Mouse (Mus musculus): ENCODE data around the gene Uprt.

The Uprt gene

DNA sequence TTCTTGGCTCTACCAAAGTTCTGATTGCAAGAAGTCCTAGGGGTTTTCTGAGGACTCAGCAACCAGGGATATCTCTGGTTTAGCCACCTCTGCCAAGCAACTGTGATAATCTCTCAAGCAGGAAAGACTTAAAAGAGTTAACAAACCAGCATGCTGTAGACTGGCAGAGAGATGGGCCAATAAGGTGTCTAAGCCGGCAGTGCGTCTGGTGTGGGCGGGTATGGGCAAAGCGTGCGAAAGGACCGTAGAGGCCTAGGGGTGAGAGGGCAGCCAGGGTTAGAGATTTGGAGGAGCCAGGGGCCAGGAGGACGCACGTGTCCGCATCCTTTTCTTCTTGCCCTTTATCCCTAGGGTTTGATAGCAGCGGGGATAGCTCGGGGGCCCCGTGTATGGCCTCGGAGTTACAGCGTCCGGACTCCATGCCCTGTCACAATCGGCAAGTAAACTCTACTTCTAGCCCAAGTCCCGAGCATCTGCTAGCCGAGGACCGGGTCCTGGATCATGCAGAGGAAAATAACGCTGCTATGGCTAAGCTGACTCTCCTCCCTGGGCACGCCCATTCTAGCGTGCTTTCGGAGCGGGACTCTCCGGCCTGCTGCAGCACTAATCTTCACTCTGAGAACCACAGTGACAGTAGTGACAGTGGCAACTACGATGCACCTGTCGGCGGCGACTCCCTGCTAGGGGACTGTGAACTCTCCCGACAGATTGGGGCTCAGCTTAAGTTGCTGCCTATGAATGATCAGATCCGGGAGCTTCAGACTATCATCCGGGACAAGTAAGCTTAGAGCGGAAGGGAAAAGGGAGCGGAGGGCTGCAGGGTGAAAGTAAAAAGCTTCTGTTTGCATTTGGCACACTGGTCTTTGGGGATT, at the start of gene Uprt:
Gene Uprt, plus strand, starts transcription at position 247 of the 872 bp plus-strand sequence.
- DNase-seq (ENCODE audit: low read depth, low spot score), result peak; percentile 88

DNA sequence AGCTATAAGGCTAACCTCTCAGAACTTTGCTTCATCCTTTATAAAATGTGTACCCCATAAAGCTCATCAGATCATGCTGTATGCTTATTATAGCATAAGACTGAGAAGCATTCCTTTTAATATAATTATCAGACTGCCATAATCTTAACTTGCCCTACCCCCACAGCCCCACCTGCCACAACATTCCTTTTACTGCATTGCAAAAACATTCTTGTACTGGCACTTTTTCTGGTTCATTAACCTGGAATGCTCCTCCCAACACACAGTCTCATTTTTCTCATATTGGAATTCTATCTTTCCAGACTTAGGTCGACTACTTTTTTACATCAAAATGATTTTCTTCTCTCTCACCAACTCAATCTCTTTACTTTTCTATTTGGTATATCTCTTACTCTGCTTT, 49.2 kb upstream of the Uprt start:
- no peak for DNase-seq (ENCODE audit: low read depth, low spot score)

DNA sequence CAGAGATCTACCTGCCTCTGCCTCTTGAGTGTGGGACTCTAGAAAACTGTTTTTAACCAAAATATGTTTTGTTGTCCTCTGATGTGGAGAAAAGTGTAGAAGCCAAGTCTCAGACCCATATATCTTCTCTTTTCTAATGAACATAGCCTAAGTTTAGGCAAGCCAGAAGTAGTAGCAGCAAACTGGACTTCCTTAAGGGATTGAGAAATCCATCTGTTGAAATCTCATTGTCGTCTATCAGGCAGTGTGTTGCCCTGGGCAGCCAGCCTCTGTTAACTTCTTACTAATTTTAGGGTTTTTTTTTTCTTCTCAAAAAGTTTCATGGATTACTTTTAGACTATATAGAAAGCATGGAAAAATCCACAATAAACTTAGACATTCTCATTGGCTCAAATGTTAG, 30.2 kb upstream of the Uprt start:
- DNase-seq (ENCODE audit: low read depth, low spot score), result no peak

DNA sequence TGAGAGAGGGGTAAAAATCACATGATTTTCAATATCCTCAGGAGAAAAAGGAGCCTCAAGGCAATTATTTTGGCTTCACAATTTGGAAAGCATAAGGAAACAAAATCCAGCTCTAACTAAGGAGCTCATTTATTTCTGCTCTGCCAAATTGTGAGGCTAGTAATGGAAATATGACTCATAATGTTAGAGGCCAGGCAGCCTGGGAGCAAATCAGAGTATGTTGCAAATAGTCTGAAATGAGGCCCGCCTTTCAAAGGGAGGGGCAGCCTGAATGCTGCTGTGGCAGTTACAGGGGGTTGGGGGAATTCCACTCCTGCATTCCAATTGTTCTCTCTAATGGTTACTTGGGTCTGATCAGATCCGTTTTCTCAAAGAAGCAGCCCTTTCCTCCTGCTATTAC, 20.9 kb upstream of the Uprt start:
- DNase-seq (ENCODE audit: low read depth, low spot score), result no peak

DNA sequence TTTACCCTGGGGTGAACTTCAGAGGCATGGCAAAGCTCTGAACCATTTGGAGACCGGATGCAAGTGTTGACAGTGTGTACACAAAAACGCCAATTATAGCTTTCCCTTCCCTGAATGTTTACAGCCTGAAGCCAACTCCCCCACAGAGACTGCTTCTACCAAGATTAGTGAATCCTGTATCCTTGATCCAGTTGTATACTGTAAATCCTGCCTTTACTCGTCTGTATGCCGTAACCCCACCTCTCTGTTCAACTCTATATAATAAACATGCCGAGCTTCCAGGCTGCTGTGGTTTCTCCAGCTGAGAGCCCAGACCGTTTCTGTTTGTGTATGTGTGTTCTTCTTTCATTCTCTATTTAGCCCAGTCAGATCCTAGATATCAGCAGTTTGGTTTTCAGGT, 18.2 kb upstream of the Uprt start:
- no peak for DNase-seq (ENCODE audit: low read depth, low spot score)

DNA sequence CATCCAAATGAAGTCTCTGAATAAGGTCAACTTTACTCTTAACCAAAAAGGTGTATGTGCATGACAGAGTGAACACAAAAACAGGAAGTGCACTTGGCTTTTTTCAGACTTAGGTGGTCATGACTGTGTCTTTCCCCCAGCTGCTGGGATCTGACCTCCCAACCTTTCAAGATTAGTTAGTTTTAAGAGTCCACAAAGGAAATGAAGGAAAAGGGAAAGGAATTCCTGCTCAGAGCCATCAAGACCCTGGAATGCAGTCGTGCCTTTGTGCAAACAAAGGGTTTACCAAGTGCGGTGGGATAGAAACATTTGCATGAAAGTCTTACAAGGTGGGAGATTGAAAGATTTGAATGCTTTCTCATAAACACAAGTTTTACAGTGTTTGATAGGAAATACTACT, 4.6 kb upstream of the Uprt start:
- DNase-seq (ENCODE audit: low read depth, low spot score), result no peak

DNA sequence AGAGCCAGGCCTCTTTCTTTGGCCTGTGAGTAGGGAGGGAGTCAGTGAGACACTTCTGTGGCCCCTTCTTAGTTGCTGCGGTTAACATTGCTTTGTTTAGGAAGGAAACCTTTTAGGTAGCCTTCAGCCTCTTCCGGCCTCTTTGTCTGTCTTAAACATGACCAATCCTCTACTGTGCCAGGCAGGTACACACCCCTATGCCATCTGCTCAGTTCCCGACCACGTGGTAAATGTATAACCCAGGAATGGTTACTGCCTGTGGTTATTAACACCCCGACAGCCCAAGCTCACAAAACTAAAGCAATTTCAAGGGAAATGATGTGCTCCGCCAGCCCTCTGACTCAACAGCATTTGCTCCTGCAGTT, 808 bp downstream of the Uprt start:
- DNase-seq (ENCODE audit: low read depth, low spot score), result peak; percentile 24

DNA sequence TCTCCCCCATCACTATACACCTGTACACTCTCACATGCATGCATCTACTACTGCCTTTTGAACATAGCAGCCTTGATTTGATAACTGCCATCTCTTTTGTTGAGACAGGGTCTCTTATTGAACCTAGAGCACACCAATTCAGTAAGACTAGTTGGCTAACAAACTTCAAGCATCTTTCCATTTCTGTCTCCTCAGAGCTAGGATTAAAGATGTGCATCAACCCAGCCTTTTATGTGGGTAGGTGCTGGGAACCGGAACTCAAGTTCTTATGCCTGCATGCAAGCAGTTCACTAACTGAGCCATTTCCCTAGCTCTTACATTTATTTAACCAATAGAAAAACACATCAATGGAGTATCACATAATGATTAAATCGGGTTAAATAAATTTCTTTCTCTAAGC, 3.0 kb downstream of the Uprt start:
- peak; percentile 34 for DNase-seq (ENCODE audit: low read depth, low spot score)

DNA sequence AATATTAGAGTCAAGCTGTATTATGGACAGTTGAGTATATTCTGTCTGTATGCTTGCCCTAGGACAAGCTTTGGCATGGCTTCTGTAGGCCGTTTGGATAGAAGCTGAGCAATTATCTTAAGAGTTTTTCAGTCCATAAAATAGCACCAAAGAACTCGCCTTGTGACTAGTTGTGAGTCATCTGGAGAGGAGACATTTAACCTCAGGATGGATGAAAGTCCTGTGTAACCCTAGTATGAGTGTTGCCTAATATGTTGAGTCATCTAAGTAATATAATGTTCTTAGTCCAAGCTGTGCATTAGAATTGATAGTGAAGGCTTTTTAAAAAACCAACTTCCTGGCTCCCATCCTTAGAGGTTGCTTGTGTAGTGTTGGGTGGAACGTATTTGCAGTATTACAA, 5.4 kb downstream of the Uprt start:
- DNase-seq (ENCODE audit: low read depth, low spot score), result peak; percentile 3

DNA sequence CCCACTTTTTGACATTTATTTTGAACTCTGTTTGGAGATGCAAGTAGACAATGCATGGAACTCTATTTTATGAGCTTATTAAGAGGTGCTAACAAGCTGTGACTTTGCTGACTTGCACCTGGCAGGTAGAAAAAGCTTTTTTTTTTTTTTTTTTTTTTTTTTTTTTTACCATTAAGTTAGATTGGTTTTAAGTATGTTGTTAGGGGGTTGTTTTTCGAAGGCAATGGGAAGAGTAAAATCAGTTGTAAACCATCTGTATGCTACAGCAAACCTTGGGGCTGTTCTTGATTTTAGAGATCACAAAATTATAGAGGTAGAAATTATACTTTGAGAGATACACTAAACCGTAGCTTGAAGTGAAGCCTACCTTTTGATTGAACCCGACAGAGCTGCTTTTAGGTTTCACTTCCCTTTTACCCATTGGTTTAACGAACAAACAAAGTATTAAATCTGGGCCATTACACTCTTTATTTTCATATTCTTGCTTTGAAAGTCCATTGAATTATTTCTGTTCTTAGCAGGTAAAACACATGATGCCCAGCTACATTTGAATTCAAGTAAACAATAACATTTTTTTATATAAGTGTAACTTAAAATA, 6.4 kb downstream of the Uprt start:
- DNase-seq (ENCODE audit: low read depth, low spot score), result no peak

DNA sequence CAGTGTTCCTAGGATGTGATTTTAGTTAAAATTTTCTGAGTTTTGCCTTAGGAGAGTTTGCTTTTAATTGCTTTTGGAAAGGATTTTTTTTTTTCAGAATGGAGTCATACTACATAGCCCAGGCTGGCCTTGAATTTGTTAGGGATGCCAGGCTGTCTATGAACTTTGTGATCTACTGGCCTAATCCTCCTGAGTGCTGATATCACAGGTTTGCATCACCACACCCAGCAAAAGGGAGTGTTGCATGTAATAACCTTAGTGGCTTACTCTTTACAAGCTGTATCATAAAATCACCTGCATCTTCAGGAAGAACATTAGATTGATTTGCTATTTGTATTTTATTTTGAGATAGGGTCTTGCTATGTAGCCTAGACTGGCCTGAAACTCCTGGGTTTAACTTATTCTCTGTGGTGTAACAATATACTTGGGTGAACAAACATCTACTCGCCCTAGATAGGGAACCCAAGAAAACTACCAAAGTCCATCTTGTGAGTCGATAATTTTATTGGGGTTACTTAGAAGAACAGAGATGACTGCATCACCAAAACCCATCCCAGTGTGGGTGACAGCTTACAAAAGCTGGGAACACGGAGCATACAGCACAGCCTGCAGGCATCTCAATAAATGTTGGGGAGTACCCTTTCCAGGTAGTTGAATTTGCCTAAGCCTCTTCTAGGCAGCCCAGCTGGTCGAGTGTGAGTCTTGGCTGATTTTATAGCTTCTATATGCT, 7.2 kb downstream of the Uprt start:
- no peak for DNase-seq (ENCODE audit: low read depth, low spot score)

DNA sequence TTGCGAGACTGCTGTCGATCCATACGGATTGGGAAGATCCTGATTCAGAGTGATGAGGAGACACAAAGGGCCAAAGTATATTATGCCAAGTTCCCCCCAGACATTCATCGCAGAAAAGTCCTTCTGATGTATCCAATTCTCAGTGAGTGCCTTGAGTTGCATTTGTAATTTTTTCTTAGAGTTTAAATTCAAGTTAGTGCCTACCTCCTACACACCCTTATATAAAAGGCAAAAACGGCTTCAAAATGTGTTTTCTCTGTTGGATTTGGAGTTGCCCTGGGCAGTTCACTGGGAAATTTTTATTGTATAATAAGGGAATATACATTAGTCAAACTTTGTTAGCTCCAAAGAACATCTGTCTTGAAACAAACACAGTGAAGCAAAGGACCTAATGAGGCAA, 19.1 kb downstream of the Uprt start:
- no peak for DNase-seq (ENCODE audit: low read depth, low spot score)

DNA sequence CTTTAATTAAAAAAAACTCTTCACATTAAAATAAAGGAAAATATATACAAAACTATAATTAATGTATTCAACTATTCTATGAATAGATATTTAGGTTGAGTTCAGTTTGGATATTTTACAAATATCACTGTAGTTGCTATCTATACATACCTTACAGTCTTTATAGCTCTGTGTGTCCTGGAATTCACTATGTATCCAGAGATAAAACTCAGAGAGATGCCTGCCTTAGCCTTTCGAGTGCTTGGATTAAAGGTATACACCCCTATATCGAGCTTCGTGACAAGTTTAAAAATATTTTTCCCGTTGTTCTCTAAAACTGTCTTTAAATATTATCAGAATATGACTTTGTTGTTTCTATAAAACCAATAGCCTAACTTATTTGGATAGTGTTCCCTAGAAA, 60.0 kb downstream of the Uprt start:
- DNase-seq (ENCODE audit: low read depth, low spot score), result no peak

DNA sequence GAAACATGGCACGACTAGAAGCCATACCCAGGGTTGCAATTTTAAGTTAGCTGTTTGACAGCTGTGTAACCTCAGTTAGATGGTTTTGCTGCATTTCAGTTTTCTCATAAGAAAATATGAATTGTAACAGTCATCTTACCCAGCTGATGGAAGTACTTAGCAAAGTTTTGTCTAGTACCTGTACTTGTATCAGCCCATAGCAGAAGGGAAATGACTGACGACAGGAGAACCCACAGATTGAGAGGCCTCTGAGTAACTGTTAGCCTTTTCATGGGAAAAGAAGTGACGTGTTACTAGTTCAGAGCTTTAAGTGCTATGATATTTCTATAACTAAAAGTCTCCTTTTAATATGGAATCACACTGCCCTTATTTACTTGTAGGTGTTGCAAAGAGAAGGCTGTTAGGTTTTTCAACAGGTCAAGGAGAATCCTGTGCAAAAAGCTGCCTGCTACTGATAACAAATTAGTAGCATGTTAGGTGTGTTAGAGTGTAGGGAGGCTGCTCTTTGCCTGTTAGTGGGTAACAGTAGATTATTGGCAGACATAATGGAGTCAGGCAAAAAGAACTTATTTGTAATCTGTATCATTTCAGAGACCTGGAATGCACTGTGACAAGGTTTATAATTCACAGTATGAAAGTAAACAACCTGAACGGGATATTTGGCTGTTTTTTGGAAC, 61.4 kb downstream of the Uprt start:
- DNase-seq (ENCODE audit: low read depth, low spot score), result no peak

DNA sequence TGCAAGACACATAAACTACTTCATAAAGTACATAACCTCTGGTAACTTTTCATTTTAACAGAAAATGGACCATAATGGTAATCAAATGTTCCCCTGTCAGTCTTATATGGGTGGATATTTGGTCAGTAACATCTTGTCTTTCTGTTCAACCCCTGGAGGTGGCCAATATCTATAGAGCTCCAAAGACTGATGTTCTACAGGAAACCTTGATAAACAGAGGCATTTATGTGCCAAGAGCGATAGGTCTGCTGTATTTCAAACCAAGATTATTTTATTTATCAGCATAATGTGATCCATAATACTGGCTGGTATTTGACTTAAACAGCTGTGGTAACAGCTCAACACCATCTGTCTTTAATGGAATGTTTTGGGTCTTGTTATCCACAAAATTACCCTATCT, 62.7 kb downstream of the Uprt start:
- DNase-seq (ENCODE audit: low read depth, low spot score), result no peak
